Mouse (Mus musculus) myocyte (in vitro differentiated cells): ENCODE measurements around the gene Dcp1a. TPM values are rescaled to one million over a fixed set of nuclear protein-coding genes. Genes with fewer than 3 reads are reported as not detected.

Source experiments
- H3K27me3 ChIP-seq: one replicate; pipeline ENCODE4 v1.6.1; 2011; ENCODE audit not compliant: control insufficient read depth, insufficient read depth, insufficient read length
- H3K36me3 ChIP-seq: one replicate; pipeline ENCODE4 v1.6.1; 2011; ENCODE audit not compliant: control insufficient read depth, insufficient read depth
- H3K4me2 ChIP-seq: one replicate; pipeline ENCODE4 v1.6.1; 2011; ENCODE audit warnings: low read depth, control low read depth
- H3K4me3 ChIP-seq: one replicate; pipeline ENCODE4 v1.5.1; 2011; ENCODE audit warnings: mild to moderate bottlenecking, control low read depth, moderate library complexity
- H3K79me2 ChIP-seq: one replicate; pipeline ENCODE4 v1.6.1; 2011; ENCODE audit not compliant: control insufficient read depth, insufficient read depth
- H3ac ChIP-seq: one replicate; pipeline ENCODE4 v1.6.1; 2011; ENCODE audit not compliant: control insufficient read depth, insufficient read length
- CEBPB ChIP-seq: IDR thresholded peaks from 2 replicates; pipeline ENCODE4 v1.6.1; 2011; ENCODE audit warnings: mild to moderate bottlenecking, moderate library complexity; ENCODE audit not compliant: poor library complexity, insufficient read depth, severe bottlenecking
- E2F4 ChIP-seq: IDR thresholded peaks from one replicate; pipeline ENCODE4 v1.6.1; 2011; ENCODE audit warnings: mild to moderate bottlenecking, control low read depth, moderate library complexity; ENCODE audit not compliant: insufficient read depth
- MAX ChIP-seq: IDR thresholded peaks from one replicate; pipeline ENCODE4 v1.6.1; 2011; ENCODE audit warnings: low read depth, mild to moderate bottlenecking, control low read depth
- MYOD1 ChIP-seq, 3 experiments: IDR thresholded peaks; one replicate each; pipeline ENCODE4 v1.6.1; 2011; ENCODE audit warnings: control low read depth in 2 of 3, low read depth in 2 of 3, mild to moderate bottlenecking in 2 of 3, moderate library complexity in 1 of 3; ENCODE audit not compliant: insufficient read length in 2 of 3, control insufficient read depth in 1 of 3
- MYOG ChIP-seq, 3 experiments: IDR thresholded peaks; one replicate each; pipeline ENCODE4 v1.6.1; 2011; ENCODE audit warnings: control low read depth in 2 of 3, low read depth in 2 of 3, mild to moderate bottlenecking in 2 of 3; ENCODE audit not compliant: insufficient read length in 2 of 3, control insufficient read depth in 1 of 3, insufficient read depth in 1 of 3
- POLR2A ChIP-seq: IDR thresholded peaks from one replicate; pipeline ENCODE4 v1.6.1; 2011; ENCODE audit warnings: low read depth, mild to moderate bottlenecking, control low read depth, moderate library complexity; ENCODE audit not compliant: insufficient read length
- POLR2AphosphoS2 ChIP-seq: IDR thresholded peaks from one replicate; pipeline ENCODE4 v1.6.1; 2011; ENCODE audit warnings: low read depth, control low read depth; ENCODE audit not compliant: insufficient read length
- REST ChIP-seq: IDR thresholded peaks from one replicate; pipeline ENCODE4 v1.6.1; 2011; ENCODE audit warnings: mild to moderate bottlenecking, control low read depth, moderate library complexity; ENCODE audit not compliant: insufficient read depth, insufficient read length
- SRF ChIP-seq: IDR thresholded peaks from one replicate; pipeline ENCODE4 v1.6.1; 2011; ENCODE audit warnings: low read depth; ENCODE audit not compliant: control insufficient read depth, insufficient read length
- TCF12 ChIP-seq: IDR thresholded peaks from one replicate; pipeline ENCODE4 v1.6.1; 2011; ENCODE audit warnings: mild to moderate bottlenecking, control low read depth; ENCODE audit not compliant: poor library complexity, insufficient read depth, severe bottlenecking
- TCF3 ChIP-seq: IDR thresholded peaks from one replicate; pipeline ENCODE4 v1.6.1; 2011; ENCODE audit warnings: low read depth, control low read depth; ENCODE audit not compliant: insufficient read length
- USF1 ChIP-seq: IDR thresholded peaks from one replicate; pipeline ENCODE4 v1.6.1; 2011; ENCODE audit warnings: low read depth, mild to moderate bottlenecking, control low read depth, moderate library complexity
- polyA plus RNA-seq: library from polyadenylated mRNA; unstranded; fragments of >200 nt; fragmentation: generic; extraction: Trizol; gene quantifications from one replicate; pipeline ENCODE4 v1.2.1, GENCODE M21; 2012; ENCODE audit warnings: missing spikeins

Gene Dcp1a
- polyA plus RNA-seq, 1 experiment: 7.2 TPM

DNA sequence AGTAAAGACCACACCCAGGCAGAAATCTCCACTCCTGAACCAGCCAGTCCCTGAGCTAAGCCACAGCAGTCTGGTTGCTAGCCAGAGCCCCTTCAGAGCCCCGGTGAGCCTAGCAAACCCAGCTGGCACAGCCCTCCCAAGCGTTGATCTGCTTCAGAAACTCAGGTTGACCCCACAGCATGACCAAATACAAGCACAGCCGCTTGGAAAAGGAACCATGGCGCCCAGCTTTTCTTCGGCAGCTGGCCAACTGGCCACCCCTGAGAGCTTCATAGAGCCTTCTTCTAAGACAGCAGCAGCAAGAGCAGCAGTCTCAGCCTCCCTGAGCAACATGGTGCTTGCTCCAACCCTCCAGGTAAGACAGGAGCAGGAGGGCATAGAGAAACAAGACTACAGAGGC is 40.0 kb downstream of the Dcp1a start:
- Histone ChIP-seq H3K36me3 (peaks cover 22% of the 10 kb centered on the region), H3K4me2 (no peak overlapping the region), H3ac (no peak overlapping the region), H3K4me3 (no peak overlapping the region), H3K27me3 (no peaks in the 10 kb centered on the region), H3K79me2 (no peaks in the 10 kb centered on the region)
- TF ChIP-seq E2F4: no peak
- no peak for TF ChIP-seq SRF
- no peak for TF ChIP-seq POLR2A
- no peak for TF ChIP-seq MYOG (IDR thresholded peaks at IDR 0.05; ENCODE audit: control insufficient read depth in 1 of 3, insufficient read depth in 1 of 3, insufficient read length in 2 of 3, low read depth in 2 of 3)
- no peak for TF ChIP-seq REST
- TF ChIP-seq TCF3: no peak
- TF ChIP-seq MYOD1 (IDR thresholded peaks at IDR 0.05; ENCODE audit: control insufficient read depth in 1 of 3, insufficient read length in 2 of 3, low read depth in 2 of 3): no peak
- TF ChIP-seq TCF12: no peak
- TF ChIP-seq USF1: no peak
- no peak for TF ChIP-seq MAX
- no peak for TF ChIP-seq POLR2AphosphoS2
- no peak for TF ChIP-seq CEBPB

DNA sequence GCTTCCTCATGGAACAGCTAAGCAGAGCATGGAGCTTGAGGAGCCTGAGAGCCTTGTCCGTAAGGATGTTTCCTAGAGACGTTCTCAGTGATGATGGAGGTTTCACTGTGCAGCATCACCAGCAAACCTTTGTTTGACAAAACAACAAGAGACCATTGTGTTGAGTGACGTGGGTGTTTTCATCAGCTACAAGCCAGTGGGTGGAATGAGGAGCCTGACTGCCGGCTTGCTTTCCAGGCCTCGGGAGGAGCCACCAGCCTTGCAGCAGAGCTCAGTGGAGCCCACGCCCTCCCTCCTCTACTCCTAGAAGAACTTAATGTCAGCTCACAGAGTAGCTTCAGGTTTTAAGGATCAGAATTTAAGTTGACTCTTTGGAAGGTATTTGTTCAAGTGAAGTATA is 44.0 kb downstream of the Dcp1a start:
- H3K79me2 ChIP-seq: no peaks in the 10 kb centered on the region
- no peaks in the 10 kb centered on the region for H3K27me3 ChIP-seq
- TF ChIP-seq POLR2A (no peak), E2F4 (no peak), TCF12 (no peak), TCF3 (no peak), MYOG (IDR thresholded peaks at IDR 0.05; ENCODE audit: control insufficient read depth in 1 of 3, insufficient read depth in 1 of 3, insufficient read length in 2 of 3, low read depth in 2 of 3) (no peak), POLR2AphosphoS2 (no peak), REST (no peak), MAX (no peak), USF1 (no peak), CEBPB (no peak), SRF (no peak), MYOD1 (IDR thresholded peaks at IDR 0.05; ENCODE audit: control insufficient read depth in 1 of 3, insufficient read length in 2 of 3, low read depth in 2 of 3) (no peak)
- H3K4me3 ChIP-seq: no peak overlapping the region
- H3K36me3 ChIP-seq: peaks cover 22% of the 10 kb centered on the region
- H3ac ChIP-seq: no peak overlapping the region
- H3K4me2 ChIP-seq: no peak overlapping the region

DNA sequence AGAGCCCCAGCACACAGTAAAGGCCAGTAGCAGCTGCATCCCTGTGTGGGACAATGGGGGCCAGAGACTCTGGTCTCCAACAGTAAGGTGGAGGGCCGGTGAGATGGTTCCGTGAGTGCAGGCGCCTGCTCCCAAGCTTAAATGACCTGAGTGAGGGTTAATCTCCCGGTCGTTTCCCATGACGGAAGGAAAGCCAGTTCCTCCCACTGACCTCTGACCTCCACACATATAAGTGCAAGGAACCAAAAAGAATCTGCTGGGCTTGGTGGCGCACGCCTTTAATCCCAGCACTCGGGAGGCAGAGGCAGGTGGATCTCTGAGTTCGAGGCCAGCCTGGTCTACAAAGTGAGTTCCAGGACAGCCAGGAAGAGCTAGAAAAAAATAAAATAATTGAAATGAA is 49.1 kb downstream of the Dcp1a start:
- TF ChIP-seq E2F4 (no peak), MAX (no peak), CEBPB (no peak), USF1 (no peak), POLR2AphosphoS2 (no peak), SRF (no peak), TCF3 (no peak), REST (no peak), POLR2A (no peak), MYOD1 (IDR thresholded peaks at IDR 0.05; ENCODE audit: control insufficient read depth in 1 of 3, insufficient read length in 2 of 3, low read depth in 2 of 3) (no peak), MYOG (IDR thresholded peaks at IDR 0.05; ENCODE audit: control insufficient read depth in 1 of 3, insufficient read depth in 1 of 3, insufficient read length in 2 of 3, low read depth in 2 of 3) (no peak), TCF12 (no peak)
- Histone ChIP-seq H3ac (no peak overlapping the region), H3K4me3 (no peak overlapping the region), H3K4me2 (no peak overlapping the region), H3K79me2 (no peaks in the 10 kb centered on the region), H3K36me3 (peaks cover 8% of the 10 kb centered on the region), H3K27me3 (no peaks in the 10 kb centered on the region)

DNA sequence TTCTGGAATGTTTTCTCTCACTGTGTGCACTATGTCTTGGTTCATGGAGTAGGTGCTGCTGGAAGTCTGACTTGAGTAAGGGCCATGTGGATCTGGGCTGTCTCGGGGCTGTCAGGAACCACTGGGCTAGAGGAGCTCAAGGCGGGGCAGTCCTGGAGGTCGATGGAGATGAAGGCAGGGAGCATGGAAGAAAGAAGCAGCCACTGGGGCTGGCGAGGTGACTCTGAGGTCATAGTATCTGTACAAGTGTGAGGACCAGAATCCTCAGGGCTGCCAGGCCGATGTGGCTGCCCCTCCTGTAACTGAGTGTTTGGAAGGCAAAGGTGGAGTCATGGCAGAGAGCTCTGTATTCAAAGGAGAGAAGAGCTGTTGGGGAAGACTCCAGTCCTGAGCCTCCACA is 49.6 kb downstream of the Dcp1a start:
- no peaks in the 10 kb centered on the region for H3K79me2 ChIP-seq
- TF ChIP-seq USF1 (no peak), MYOD1 (IDR thresholded peaks at IDR 0.05; ENCODE audit: control insufficient read depth in 1 of 3, insufficient read length in 2 of 3, low read depth in 2 of 3) (no peak), MYOG (IDR thresholded peaks at IDR 0.05; ENCODE audit: control insufficient read depth in 1 of 3, insufficient read depth in 1 of 3, insufficient read length in 2 of 3, low read depth in 2 of 3) (no peak), TCF3 (no peak), E2F4 (no peak), MAX (no peak), SRF (no peak), TCF12 (no peak), POLR2AphosphoS2 (no peak), CEBPB (no peak)

More for the DNA sequence above, 49.6 kb downstream of the Dcp1a start:
- Histone ChIP-seq H3K36me3 (peaks cover 3% of the 10 kb centered on the region), H3K4me2 (no peak overlapping the region), H3K4me3 (no peak overlapping the region), H3K27me3 (no peaks in the 10 kb centered on the region), H3ac (no peak overlapping the region)
